Mouse (Mus musculus): ENCODE measurements at regions not wholly inside any gene's neighbourhood (a gene's known extent, or its start where the extent isn't known, plus 50 kb on each side); places are given as distances from the start of the nearest gene placed in this dataset.

DNA sequence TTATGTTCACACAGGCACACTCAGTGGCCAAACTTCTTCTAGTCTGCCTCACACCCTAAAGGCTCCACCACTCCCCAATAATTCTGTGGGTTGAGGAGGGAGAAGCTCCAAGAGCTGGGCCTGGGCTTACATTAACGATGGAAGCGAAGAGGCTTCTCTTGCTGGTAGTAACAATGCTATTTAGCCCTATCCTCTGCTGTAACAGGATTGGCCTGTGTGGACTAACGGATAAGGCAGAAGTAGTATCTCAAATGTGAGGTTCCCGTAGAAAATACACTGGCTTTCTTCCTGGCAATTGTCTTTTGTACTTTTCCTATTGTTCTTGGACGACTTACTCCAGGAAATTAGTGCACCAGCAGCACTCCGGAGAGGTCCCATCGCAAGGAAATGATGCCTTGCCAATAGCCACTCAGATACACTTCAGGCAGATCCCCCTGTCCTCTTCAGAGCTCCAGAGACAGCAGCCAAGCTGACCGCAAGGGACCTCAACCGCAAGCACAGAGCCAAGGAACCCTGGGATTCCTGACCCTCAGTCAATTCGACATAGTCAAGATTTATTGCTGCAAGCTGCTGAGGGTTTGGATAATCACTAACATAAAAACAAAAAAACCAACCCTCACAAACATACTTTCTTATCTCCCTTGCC, 96.2 kb upstream of the Bank1 start:
- no peaks in the 10 kb centered on the region for H3K79me2 ChIP-seq (replicated peaks; ENCODE audit: control insufficient read depth, insufficient read depth, low read length)
- TF ChIP-seq EP300 (IDR thresholded peaks at IDR 0.05; ENCODE audit: insufficient read depth, low read depth, low read length) = no peak
- no peak for TF ChIP-seq CTCF (IDR thresholded peaks at IDR 0.05)
- no peak for TF ChIP-seq POLR2A (IDR thresholded peaks at IDR 0.05; ENCODE audit: insufficient read depth, low read depth, low read length)
- no peak overlapping the region for H3K9ac ChIP-seq (ENCODE audit: low read depth, low read length)
- intact Hi-C loops (cut with DNase I) = no loop called here
- no peaks in the 10 kb centered on the region for H3K36me3 ChIP-seq (ENCODE audit: control insufficient read depth, insufficient read depth, low read length)
- no peak overlapping the region for H3K27ac ChIP-seq
- no peaks in the 10 kb centered on the region for H3K27me3 ChIP-seq (ENCODE audit: control insufficient read depth, insufficient read depth, low read length)
- WGBS = 41% methylated on average over 10 of the region's 10 CpGs
- peaks cover 1% of the 10 kb centered on the region; the same call in 1 of the 2 replicates for H3K4me1 ChIP-seq (ENCODE audit: control insufficient read depth, insufficient read depth, low read length)
- peak; percentile 28 to 34 for DNase-seq
- H3K4me3 ChIP-seq = no peak overlapping the region

DNA sequence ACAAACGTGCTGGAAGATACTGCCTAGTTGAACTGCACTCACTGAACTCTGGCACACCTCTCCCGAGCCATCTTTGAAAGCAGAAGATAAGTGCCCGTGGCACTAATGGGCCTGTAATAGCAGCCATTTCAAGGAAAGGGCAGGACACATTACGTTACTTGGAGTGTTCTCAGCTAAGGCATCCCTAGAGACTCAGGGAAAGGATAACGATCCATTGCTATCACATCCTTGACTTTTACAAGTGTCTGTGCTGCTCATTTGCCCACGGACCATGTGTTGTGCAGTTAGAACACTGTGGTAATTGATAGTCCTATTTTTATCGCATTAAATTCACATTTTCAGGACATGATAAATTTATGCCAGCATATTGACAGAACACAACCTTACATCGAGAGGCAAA, 79.7 kb upstream of the Bank1 start:
- H3K79me2 ChIP-seq (replicated peaks; ENCODE audit: control insufficient read depth, insufficient read depth, low read length) = no peaks in the 10 kb centered on the region
- WGBS = 59% methylated on average over 8 of the region's 8 CpGs
- intact Hi-C loops (cut with DNase I) = no loop called here

GRCm38 (mm10) chr3:136383282-136383681, 57.4 kb upstream of the Bank1 start:
- H3K36me3 ChIP-seq (ENCODE audit: control insufficient read depth, insufficient read depth, low read length) = no peaks in the 10 kb centered on the region
- no peaks in the 10 kb centered on the region for H3K27me3 ChIP-seq (ENCODE audit: control insufficient read depth, insufficient read depth, low read length)
- H3K9ac ChIP-seq (ENCODE audit: low read depth, low read length) = no peak overlapping the region
- no peak for TF ChIP-seq POLR2A (IDR thresholded peaks at IDR 0.05; ENCODE audit: insufficient read depth, low read depth, low read length)
- TF ChIP-seq EP300 (IDR thresholded peaks at IDR 0.05; ENCODE audit: insufficient read depth, low read depth, low read length) = no peak
- no peak for TF ChIP-seq CTCF (IDR thresholded peaks at IDR 0.05)
- intact Hi-C loops (cut with DNase I) = loop anchor here (1.0 kb wide), 1 partner anchor 25 kb away; no protein-coding TSS in a partner anchor
- H3K4me1 ChIP-seq (ENCODE audit: control insufficient read depth, insufficient read depth, low read length) = no peaks in the 10 kb centered on the region
- no peaks in the 10 kb centered on the region for H3K79me2 ChIP-seq (replicated peaks; ENCODE audit: control insufficient read depth, insufficient read depth, low read length)
- WGBS = 74% methylated on average over 4 of the region's 4 CpGs
- no peak overlapping the region for H3K4me3 ChIP-seq
- no peak overlapping the region for H3K27ac ChIP-seq
- no peak for DNase-seq

More for the DNA sequence above, 79.7 kb upstream of the Bank1 start:
- no peak overlapping the region for H3K9ac ChIP-seq (ENCODE audit: low read depth, low read length)
- H3K27ac ChIP-seq = no peak overlapping the region
- H3K4me3 ChIP-seq = no peak overlapping the region
- no peak for DNase-seq
- no peaks in the 10 kb centered on the region for H3K36me3 ChIP-seq (ENCODE audit: control insufficient read depth, insufficient read depth, low read length)
- H3K27me3 ChIP-seq (ENCODE audit: control insufficient read depth, insufficient read depth, low read length) = no peaks in the 10 kb centered on the region
- H3K4me1 ChIP-seq (ENCODE audit: control insufficient read depth, insufficient read depth, low read length) = no peaks in the 10 kb centered on the region
- TF ChIP-seq POLR2A (IDR thresholded peaks at IDR 0.05; ENCODE audit: insufficient read depth, low read depth, low read length) = no peak
- no peak for TF ChIP-seq CTCF (IDR thresholded peaks at IDR 0.05)
- TF ChIP-seq EP300 (IDR thresholded peaks at IDR 0.05; ENCODE audit: insufficient read depth, low read depth, low read length) = no peak

GRCm38 (mm10) chr3:136380644-136381043, 54.8 kb upstream of the Bank1 start:
- 38% methylated on average over 7 of the region's 7 CpGs for WGBS
- Histone ChIP-seq H3K9ac (ENCODE audit: low read depth, low read length) (no peak overlapping the region), H3K79me2 (replicated peaks; ENCODE audit: control insufficient read depth, insufficient read depth, low read length) (no peaks in the 10 kb centered on the region), H3K27ac (no peak overlapping the region), H3K36me3 (ENCODE audit: control insufficient read depth, insufficient read depth, low read length) (no peaks in the 10 kb centered on the region), H3K27me3 (ENCODE audit: control insufficient read depth, insufficient read depth, low read length) (no peaks in the 10 kb centered on the region), H3K4me1 (ENCODE audit: control insufficient read depth, insufficient read depth, low read length) (no peaks in the 10 kb centered on the region), H3K4me3 (no peak overlapping the region)
- TF ChIP-seq CTCF (IDR thresholded peaks at IDR 0.05) (no peak), POLR2A (IDR thresholded peaks at IDR 0.05; ENCODE audit: insufficient read depth, low read depth, low read length) (no peak), EP300 (IDR thresholded peaks at IDR 0.05; ENCODE audit: insufficient read depth, low read depth, low read length) (no peak)
- intact Hi-C loops (cut with DNase I) = no loop called here
- DNase-seq = no peak

GRCm38 (mm10) chr3:136379741-136380398, 54.0 kb upstream of the Bank1 start:
- Histone ChIP-seq H3K9ac (ENCODE audit: low read depth, low read length) (no peak overlapping the region), H3K27me3 (ENCODE audit: control insufficient read depth, insufficient read depth, low read length) (no peaks in the 10 kb centered on the region), H3K36me3 (ENCODE audit: control insufficient read depth, insufficient read depth, low read length) (no peaks in the 10 kb centered on the region), H3K79me2 (replicated peaks; ENCODE audit: control insufficient read depth, insufficient read depth, low read length) (no peaks in the 10 kb centered on the region), H3K4me1 (ENCODE audit: control insufficient read depth, insufficient read depth, low read length) (no peaks in the 10 kb centered on the region), H3K4me3 (no peak overlapping the region), H3K27ac (no peak overlapping the region)
- 57% methylated on average over 6 of the region's 6 CpGs for WGBS
- no peak for TF ChIP-seq CTCF (IDR thresholded peaks at IDR 0.05)
- no peak for TF ChIP-seq EP300 (IDR thresholded peaks at IDR 0.05; ENCODE audit: insufficient read depth, low read depth, low read length)
- TF ChIP-seq POLR2A (IDR thresholded peaks at IDR 0.05; ENCODE audit: insufficient read depth, low read depth, low read length) = no peak
- no peak for DNase-seq
- intact Hi-C loops (cut with DNase I) = no loop called here

- intact Hi-C loops (cut with DNase I) = no loop called here
- Histone ChIP-seq H3K27ac (no peak overlapping the region), H3K27me3 (ENCODE audit: control insufficient read depth, insufficient read depth, low read length) (no peaks in the 10 kb centered on the region), H3K9ac (ENCODE audit: low read depth, low read length) (no peak overlapping the region), H3K4me3 (no peak overlapping the region), H3K79me2 (replicated peaks; ENCODE audit: control insufficient read depth, insufficient read depth, low read length) (no peaks in the 10 kb centered on the region), H3K36me3 (ENCODE audit: control insufficient read depth, insufficient read depth, low read length) (no peaks in the 10 kb centered on the region), H3K4me1 (ENCODE audit: control insufficient read depth, insufficient read depth, low read length) (no peaks in the 10 kb centered on the region)
- no peak for TF ChIP-seq EP300 (IDR thresholded peaks at IDR 0.05; ENCODE audit: insufficient read depth, low read depth, low read length)
- no peak for TF ChIP-seq CTCF (IDR thresholded peaks at IDR 0.05)
- TF ChIP-seq POLR2A (IDR thresholded peaks at IDR 0.05; ENCODE audit: insufficient read depth, low read depth, low read length) = no peak
- no peak for DNase-seq
- WGBS = 73% methylated on average over 4 of the region's 4 CpGs
Observed at GRCm38 (mm10) chr3:136376893-136377292, 51.0 kb upstream of the Bank1 start.

All from heart, adult 2 months (tissue).